Mouse (Mus musculus) retina, adult 2 months (tissue): ENCODE results near the gene Lyrm7.

Experiments used
- DNase-seq: peaks from one replicate; pipeline ENCODE4 v3.0.0-alpha.2; 2012; ENCODE audit warnings: low read depth, low spot score

Lyrm7 gene

DNA sequence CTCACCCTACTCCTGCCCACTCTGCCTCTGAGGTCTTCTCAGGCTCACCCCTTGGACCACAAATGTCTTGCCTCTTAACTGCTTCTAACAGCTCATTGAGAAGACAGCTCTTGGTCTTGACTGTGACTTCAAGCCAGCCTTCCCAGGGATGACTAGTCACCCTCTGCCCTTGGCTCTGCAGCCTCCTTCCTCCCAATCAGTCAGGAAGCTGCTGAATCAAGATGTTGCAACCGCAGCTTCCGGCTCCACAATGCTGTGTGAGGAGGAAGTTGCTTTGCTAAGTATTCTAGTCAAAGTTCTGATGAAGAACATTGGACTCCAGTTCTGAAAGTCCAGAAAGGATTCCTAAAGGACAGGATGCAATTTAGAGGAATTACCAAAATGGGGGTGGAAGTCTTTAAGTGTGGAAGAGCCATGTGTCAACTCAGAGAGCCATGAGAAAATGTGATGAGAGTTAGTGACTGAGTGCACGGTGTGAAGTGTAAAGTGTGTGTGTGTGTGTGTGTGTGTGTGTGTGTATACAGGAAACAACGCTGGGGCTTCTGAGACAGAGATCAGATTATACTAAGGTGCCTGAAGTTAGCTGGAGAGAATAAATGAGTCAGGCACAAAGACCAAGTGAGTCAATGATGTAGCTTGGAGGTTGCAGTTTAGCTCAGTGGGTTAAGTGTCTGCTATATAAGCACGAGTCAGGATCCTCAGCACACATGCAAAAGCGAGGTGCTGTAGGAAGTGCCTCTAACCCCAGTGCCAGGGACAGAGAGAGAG, 58.7 kb downstream of the Lyrm7 start:
- no peak for DNase-seq

DNA sequence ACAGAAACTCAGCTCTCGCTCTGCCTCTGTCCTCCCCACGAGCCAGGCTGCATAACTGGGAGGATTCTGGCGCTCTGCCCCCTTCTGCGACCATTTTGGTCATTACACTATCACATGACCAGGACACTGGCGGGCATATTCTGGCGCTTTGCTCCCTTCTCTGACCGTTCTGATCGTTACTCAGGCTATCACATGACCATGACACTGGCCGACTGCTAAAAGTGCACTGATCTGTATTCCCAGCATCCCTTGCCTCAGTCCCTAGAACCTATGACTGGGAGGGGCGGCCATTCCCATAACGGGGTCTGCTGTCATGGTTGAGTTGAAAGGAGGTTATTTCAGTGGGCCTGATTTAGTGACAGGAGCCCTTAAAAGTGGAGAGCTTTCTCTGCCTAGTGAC, 64.2 kb downstream of the Lyrm7 start:
- no peak for DNase-seq

DNA sequence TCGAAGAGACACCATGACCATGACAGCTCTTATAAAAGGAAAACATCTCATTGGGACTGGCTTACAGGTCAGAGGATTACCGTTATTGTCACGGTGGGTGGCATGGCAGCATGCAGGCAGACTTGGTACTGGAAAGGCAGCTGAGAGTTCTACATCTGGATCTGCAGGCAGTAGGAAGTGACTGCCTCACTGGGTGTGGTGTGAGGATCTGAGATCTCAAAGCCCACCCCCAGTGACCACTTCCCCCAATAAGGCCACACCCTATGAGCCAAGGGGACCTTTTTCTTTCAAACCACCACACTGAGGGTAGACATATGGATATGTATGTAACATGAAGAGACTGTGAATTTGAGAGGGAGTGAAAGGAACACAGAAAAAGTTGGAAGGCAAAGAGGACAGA, 66.0 kb downstream of the Lyrm7 start:
- DNase-seq = no peak

DNA sequence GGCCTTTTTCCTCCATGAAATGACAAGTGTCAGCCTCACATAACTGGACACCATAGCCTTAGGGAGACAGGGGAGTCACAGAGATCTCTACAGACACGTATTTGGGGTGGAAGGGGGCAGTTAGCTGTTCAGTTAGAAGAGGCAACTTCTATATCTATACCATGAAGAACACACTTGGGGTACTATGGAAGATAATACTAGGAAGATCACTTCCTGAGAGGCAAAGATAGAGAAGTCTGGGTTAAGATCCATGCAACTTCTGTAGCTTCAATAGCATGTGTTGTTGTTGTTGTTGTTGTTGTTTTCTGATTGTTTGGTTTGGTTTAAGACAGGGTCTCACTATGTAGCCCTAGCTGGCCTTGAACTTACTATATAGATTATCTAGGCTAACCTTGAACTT, 67.5 kb downstream of the Lyrm7 start:
- DNase-seq = no peak

DNA sequence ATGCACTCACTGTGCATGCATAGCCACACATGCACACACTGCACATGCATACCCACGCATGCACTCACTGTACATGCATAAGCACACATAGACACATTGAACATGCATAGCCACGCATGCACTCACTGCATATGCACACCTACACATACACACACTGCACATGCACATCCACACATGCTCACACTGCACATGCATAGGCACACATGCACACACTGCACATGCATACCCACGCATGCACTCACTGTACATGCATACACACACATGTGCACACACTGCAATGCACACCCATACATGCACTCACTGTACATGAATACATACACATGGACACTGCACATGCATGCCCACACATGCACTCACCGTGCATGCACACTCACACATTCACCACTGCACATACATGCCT, 69.3 kb downstream of the Lyrm7 start:
- DNase-seq = no peak

DNA sequence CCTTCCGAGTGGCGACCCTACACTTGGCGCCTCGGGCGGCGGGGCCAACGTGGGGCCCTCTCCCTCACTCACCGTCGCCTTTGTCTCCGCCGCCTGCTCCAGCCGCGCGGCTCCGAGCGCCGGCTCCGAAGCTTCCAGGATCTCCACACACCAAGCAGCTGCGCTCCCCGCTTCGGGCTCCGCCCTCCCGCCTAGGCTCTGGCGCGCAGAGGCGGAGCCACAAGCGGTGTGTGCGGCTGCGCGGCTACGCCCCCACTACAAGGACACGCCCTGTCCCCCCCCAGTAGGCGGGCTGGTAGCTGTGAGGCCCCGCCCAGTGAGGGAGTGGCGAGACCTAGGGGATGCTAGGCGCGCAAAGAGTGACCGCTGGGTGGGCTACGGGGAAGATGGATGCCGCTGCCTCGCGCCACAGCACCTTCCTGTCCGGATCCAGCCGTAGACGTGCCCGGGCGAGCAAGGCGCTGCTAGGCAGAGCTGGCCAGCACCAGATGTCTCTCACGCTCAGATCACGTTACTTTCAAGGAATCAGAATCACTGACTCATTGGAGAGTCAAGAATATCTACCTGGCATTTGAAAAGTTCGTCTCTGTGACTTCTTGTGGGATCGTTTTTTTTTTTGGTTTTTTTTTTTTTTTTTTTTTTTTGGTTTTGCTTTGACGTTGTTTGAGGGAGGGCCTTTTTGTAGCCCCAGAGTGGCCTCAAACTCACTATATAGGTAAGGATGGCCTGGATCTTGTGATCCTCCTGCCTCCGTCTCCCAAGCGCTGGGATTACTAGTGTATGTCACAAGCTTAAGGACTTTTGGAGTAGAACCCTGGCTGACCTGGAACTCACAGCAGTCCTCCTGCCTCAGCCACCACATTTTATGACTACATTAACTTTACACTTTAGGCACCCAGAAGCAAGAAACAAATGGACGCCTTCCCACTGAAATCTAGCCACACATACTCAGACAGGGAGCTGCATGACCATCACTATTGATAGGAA, 72.9 kb downstream of the Lyrm7 start, which contains the start of gene Cdc42se2:
TSS of gene Cdc42se2 (minus strand) at position 188 of the 987 bp plus-strand sequence.
- peak; percentile 82 for DNase-seq

DNA sequence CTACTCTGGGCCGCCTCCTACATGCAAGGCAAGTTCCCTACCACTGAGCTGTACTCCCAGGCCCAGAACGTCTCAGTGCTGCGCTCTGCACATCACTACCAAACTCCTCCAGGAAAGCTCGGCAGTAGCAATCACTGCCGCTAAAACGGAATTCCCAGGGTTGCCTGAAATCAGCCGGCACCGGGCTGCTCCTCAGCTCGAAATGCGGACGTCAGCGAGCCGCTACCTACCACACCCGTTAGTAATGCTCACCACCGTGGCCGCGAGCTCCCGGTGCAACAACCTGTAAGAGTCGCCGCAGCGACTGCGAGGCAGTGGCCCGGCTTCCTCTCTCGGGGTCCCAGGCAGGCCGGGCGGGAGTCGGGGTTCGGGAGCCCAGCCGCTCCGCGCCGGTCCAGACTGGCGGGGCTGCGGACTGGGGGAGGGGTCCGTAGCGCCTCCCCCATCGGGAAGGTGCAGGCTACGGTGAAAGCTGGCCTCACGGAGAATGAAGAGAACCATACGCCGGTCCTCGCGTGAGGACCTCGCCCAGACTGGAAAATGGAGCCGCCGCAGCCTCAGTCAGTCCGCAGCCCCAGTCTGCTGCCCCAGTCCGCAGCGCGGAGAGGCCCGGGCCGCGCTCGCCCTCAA, 73.7 kb downstream of the Lyrm7 start:
- DNase-seq = no peak

DNA sequence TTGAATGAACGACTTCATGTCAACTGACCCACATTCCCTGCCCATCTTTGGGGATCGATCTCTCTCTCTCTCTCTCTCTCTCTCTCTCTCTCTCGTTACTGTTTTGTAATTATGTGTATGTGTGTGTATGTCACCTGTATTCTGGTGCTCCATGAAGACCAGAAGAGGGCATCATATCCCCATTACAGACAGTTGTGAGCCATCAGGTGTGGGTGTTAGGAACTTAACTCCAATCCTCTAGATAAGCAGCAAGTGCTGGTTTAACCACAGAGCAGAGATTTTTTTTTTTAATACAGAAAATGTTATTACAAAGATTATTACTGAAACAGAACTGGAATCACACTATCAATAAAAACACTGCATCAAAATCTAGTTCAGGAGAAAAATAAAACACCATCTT, 75.2 kb downstream of the Lyrm7 start:
- no peak for DNase-seq

DNA sequence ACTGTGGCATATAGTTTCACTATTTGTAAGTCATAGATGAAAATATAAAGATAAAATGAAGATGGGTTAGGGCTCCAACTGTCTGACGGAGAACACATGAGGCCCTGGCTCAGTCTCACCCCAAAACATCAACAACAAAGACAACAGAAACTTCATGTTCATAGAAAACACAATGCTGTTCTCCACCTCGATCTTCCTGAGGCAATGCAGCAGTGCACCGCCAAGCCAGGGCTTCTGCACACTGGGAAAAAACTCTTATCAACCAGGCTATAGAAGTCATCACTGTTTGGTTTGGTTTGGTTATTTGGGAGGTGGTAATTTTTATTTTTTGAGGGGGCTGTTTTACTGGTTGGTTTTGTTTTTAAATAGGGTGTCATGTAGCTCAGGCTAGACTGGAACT, 76.3 kb downstream of the Lyrm7 start:
- DNase-seq = no peak

DNA sequence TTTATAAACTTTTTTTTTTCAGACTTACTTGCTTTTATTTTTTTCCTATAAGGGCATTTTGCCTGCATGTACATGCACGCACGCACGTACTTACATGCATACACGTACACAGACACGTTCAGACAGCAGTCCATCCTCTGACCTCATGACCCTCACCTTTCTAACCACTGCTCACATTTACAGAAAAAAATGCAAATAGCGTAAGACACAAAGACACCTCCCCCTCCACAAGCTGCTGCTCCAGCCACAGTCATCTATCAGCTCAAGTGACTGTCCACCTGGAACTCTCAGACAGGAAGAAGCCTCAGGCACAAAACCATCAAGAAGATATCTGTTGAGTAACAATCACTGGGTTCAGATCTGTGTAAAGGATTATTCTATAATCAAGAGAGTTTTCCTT, 78.5 kb downstream of the Lyrm7 start:
- no peak for DNase-seq

DNA sequence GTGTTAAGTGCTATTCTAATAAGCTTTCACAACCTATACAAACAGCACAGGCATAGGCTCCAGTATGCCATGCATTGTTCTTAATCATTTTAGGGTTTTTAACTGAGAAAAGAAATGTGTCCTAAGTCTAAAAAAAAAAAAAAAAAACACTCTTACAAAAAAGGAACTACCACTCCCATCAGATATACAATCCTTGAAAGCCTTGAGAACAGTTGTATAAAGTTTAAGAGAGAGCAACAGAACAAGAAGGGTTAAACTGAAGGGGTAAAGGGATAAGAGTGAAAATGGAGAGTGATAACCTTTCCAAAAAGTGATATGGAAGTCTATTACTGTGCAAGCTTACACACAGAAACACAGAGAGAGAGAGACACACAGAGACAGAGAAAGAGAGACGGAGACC, 80.8 kb downstream of the Lyrm7 start:
- DNase-seq = no peak

DNA sequence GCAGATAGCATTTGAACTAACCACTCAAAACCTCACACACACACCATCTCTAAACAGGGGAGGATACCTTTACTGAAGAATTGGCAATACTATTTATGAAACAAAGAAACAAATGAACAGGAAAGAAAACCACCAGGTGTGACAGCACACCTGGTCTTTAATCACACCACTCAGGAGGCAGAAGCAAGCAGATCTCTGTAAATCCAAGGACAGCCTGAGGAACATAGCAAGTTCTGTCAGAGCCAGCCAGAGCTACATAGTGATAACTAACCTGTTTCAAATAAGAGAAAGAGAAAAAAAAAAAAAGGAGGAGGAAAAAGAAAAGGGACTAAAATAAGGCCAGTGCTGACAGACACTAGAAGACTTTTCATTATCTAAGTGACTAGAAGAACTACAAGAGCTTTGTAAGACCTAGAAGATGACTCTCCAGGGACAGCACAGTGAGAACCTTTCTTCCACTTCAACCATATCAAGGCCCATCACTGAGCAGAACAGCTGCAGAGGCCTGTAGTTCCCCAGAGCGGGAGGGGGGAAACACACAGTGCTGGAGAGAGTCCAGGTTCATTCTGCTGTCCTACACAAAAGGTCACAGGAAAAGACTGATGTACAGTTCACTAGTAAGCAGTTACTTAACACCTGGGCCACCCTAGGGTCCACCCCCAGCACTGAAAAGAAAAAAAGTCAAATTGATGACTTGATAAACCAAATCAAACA, 82.4 kb downstream of the Lyrm7 start:
- no peak for DNase-seq

DNA sequence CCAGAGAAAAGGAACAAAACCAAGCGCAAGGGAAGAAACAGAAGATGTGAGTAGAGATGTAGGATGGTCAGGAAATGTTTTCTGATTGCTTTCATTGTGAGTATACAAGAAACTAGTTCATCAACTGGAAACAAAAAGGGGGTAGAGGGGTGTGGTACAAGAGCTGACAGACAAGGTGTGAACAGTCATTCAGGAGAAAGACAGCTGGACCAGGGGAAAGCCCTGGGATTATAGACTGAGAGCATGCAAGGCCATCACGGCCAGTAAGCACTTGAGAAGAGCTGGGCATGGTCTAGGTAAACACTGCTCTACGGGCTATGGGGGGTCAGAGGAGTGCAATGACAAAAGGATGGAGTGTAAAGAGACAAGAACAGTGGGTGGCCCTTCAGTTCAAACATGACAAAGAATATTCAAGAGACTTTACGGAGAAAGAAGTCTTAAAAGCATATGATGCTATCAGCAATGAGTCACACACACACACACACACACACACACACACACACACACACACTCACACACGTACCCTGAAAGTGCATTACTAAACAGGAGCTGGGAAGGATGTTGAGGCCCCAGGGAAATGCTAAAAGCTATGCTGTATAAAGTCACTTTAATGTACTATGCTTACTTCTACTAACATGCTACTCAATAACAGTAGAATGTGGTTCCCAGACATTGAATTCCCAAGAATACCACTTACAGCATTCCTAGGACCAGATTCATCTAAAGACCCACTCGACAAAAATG, 83.2 kb downstream of the Lyrm7 start:
- DNase-seq = no peak
